Mouse (Mus musculus) lung, adult 18-20 months (tissue): ENCODE measurements around the gene Lmntd2.

Experiments used
- DNase-seq, 2 experiments: peaks; one replicate each; pipeline ENCODE4 v3.0.0; 2022; ENCODE audit warnings: mixed read lengths in 2 of 2

Lmntd2 gene

DNA sequence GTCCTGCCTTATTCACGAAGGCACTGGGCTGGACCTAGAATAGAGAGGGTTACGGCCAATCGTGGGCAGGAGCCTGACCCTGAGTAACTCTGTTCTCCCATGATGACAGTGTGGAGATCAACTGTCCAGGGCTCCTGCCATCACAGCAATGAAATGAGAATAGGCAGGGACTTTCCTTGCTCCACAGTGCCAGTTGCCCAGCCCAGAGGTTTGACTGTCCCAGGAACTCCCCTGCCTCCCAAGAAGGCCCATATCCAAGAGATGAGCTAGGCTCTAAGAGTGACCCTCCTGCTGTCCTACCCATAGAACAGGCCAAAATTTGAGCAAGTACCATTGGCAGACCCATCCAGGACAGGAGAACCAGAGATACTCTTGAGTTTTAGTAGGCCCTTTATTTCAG, 25.1 kb downstream of the Lmntd2 start:
- no peak for DNase-seq

- DNase-seq, result no peak
Observed at GRCm38 (mm10) chr7:141188194-141188593, 25.7 kb downstream of the Lmntd2 start.

DNA sequence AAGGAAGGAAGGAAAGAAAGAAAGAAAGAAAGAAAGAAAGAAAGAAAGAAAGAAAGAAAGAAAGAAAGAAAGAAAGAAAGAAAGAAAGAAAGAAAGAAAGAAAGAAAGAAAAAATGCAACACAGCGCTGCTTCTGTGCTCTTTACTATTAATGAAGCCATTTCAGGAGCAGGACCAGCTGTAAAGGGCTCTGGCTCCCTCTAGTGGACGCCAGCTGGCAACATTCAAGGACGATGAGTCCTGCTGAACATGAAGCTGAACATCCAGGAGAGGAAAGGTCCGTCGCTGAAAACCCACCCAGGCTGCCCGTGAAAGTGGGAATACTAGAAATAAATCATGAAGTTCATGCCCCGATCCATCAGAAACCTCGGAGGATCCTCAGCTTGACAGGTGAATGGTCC, 37.7 kb downstream of the Lmntd2 start:
- peak; percentile 85 to 88 for DNase-seq

DNA sequence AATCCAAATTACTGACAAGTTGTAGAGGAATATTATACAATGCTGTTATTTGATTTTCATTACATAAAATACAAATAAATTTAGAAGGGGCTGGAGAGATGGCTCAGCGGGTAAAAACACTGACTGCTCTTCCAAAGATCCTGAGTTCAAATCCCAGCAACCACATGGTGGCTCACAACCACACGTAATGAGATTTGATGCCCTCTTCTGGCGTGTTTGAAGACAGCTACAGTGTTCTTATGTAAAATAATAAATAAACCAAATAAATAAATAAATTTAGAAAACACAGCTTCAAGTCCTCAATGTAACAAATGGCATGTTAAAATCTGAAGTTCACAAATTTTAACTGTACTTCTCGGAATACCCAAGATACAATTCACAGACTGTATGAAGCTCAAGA, 38.8 kb downstream of the Lmntd2 start:
- DNase-seq, result no peak

DNA sequence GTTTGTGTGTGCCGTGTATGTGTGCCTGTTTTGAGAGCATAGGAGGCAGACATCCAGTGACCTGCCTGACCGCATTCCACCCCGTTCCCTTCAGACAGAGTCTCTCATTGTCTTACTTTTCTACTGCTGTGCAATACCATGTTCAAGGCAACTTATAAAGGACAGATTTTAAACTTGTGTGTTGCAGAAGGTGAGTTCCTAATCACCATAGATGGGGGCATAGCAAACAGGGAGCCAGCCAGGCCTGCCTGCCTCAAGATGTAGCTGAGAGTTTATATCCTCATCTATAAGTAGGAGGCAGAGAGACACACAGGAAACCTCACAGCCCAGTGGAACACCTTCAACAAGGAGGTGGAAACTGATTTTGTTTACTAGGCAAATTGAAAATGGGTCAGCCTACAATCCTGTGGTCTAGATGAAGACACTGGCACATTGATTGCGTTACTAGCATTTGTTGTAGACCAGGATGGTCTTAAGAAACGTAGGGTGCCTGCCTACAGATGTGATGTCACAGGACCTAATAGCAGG, 40.5 kb downstream of the Lmntd2 start:
- no peak for DNase-seq

GRCm38 (mm10) chr7:141172116-141173006, 41.5 kb downstream of the Lmntd2 start, which contains the start of gene Rnh1:
Gene Rnh1, minus strand, starts transcription at chr7:141172857.
- peak; percentile 93 to 94 for DNase-seq

DNA sequence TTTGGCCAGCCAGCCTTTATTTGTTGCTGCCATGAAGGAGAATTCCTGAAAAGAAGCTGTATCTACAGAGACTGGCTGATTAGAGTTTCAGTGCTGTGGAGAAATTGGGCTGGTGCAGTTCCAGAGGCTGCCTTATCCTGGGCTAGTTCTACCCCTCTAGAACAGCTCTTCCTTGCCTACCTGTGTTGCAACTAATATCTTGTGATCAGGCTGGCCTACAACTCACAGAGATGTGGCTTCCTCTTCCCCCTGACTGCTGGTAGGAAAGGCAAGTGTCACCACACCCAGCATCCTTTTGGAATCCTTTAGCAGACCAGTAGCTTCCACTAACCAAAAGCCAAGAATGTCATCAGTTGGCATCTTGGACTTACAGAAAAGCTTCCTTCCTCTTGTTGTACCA, 44.0 kb downstream of the Lmntd2 start:
- DNase-seq, result peak in 1 of 2 experiments; percentile 21

DNA sequence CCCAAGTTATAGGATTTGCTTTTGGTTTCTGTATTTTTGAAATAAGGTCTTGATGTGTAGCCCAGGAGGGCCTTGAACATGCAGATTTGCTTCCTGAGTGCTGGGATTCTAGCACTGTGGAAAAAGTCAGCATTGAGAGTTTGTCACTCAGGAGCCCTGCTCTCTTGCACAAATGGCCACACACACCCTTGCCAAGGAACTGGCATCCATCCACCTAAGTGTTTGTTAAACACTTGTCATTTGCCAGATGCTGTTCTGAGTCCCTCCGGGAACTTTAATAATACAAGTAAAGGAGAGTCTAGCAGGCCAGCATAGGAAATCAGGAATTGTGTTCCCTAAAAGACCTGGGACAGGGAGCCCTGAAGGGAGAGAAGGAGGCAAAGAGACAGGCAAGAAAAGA, 44.6 kb downstream of the Lmntd2 start:
- DNase-seq, result peak; percentile 77 to 89

DNA sequence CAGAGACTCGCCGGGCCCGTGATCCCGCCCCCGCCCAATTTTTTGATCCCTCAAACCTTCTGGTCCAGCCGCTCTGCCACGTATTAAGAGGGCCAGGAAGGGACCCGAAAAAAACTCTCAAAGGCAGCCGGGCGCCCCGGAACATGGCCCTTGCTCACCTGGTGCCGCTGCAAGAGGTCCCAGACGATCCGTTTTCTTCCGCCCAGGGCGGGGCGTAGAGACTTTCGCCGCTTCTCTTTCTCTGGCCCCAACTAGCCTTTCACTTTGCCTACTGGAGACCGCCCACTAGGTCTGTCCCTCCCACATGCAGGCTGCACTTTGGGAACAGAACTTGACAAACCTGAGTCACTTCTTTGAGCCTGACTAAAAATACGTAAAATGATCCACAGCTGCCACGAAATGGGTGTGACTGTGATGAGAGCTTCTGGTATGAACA, 45.3 kb downstream of the Lmntd2 start:
- peak; percentile 91 to 93 for DNase-seq

DNA sequence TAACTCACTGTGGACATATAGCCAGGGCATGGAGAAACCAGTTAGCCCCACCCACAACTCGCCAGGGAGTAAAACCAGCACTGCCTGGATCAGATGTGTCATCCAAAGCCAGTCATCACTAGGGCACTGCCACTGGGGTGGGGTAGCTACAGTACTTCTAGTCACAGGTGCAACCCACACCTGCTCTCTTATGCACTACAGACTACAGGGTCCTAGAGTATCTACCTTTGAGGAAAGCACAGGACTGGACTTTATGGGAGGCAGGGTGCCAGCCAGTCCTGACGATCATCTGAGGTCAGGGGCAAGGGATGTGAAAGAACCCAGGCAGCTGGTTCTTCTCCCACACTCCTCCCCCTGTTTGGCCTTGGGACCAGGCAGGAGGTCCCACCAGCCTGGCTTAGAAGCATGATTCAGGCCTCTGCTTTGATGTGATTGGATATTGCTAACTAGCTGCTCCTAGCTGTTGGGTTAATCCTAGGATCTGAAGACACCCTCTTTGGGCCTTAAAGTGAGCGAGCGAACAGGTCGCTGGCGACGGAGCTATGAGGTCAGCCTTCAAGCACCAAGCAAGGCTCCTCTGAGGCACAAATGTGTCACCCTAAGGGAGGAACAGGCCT, 45.9 kb downstream of the Lmntd2 start:
- peak; percentile 53 to 65 for DNase-seq

GRCm38 (mm10) chr7:141164850-141165249, 49.0 kb downstream of the Lmntd2 start:
- peak; percentile 60 to 67 for DNase-seq

DNA sequence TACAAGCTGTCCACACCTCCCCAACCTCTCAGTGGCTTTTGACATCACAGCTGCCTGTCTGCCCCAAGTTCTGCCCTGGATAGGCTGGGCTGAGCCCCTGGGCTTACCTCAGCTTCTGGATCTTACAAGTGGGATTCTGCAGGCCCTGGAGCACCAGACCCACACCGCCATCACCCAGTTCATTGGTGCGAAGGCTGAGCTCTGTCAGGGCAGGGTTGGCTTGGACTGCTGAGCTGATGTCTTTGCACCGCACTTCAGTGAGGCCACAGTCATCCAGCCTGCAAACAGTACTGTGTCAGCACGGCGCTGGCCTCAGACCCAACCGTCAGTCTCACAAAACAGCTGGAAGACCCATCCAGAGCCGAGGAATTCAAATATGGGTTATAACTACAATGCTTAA, 49.5 kb downstream of the Lmntd2 start:
- no peak for DNase-seq
